Mouse (Mus musculus): ENCODE data around the gene Fbxl3. TPM values are rescaled to one million over a fixed set of nuclear protein-coding genes. Genes with fewer than 3 reads are reported as not detected.

Fbxl3 gene
- polyA plus RNA-seq, 3 experiments from 2014 or later = 21.5 to 37.7 (median 28.2) TPM

DNA sequence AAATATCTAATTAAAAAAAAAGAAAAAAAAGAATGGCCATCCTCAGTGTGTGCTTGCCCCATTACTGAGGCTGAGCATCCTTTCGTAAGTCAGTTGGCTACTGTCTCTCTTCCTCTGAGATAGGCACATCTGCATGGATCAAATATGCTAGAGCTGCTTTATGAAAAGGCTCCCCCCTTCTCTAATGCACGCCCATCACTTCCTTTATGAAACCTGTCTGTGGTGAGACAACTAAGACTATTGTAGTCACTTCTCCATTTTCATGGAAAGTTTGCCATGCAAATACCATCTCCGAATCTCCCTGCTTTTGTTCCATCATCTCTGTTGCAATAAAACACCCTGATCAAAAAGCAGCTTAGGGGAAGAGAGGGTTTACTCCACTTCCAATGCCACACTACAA, 62.4 kb downstream of the Fbxl3 start:
- ATAC-seq = no peak

DNA sequence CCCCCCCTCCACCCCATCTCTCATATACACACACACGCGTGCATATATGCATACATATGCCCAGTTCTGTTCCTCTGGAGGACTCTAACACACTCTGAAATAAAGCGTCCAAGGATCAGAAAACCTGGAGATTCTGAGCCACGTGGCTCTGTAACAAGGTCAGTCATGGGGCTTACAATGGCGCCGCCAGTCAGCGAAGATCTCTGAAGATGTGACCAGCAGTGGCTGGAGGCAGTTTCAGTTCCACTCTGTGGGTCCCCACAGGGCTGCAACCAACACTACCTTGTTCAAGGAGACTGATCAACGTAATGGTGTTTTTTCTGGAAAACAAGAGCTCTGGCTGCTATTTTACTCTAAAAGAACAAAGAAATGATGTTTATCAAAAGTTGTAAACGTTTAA, 65.3 kb downstream of the Fbxl3 start:
- no peak for ATAC-seq

DNA sequence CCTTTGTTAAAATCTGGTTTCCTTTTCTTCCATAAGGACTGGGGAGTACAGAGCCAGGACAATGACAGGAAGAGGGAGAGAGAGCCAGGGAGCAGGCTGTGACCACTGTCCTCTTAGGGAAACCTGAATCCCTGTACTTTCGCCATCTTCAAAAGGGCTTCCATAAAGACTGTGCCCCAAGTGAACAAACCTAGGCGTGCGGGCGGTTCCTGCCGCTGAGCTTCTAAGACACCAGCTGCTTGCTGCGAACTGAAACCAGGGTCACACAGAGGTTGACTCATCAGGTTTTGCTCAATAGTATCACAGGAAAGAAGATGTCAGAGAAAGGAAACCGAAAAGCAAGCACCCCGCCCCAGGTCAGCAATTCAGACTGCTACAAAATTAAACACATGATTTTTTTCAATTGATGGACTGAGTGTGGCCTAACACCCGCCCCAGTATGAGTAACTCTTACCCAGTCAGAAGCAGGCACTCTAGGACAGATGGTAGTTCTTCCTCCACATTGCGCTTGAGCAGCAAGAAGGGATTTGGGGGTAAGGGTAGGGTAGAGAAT, 66.0 kb downstream of the Fbxl3 start:
- peak; percentile 95 for ATAC-seq

Other genes with a start within 250 kb of the Fbxl3 start
- gene Kctd12, start 116.9 kb downstream of the Fbxl3 start, polyA plus RNA-seq (2017; shearing (Covaris generic)) = 1 to 10 TPM in 1 of 3 experiments, under 1 TPM in 2; 0.44 to 1.4 (median 0.91) TPM
- under 1 TPM in 1 of 3 experiments, not detected in 2; 0.49 TPM for gene Acod1, start 52.6 kb downstream of the Fbxl3 start, polyA plus RNA-seq (2017; shearing (Covaris generic))
- gene Cln5, start 29.4 kb downstream of the Fbxl3 start, polyA plus RNA-seq (2017; shearing (Covaris generic)) = 10 to 100 TPM; 17.2 to 20.0 (median 17.9) TPM
- 100 to 1,000 TPM in 2 of 3 experiments, 10 to 100 TPM in 1; 46.3 to 113 (median 111) TPM for gene Mycbp2, start 247.2 kb upstream of the Fbxl3 start, polyA plus RNA-seq (2017; shearing (Covaris generic))

Data from inflammation-experienced regulatory T-cells, adult 6 months (primary cell).